Mouse (Mus musculus) neural tube, embryonic 12.5 days (tissue): Measurements from ENCODE around the gene Mrc2. TPM values are rescaled to one million over a fixed set of nuclear protein-coding genes. Genes with fewer than 3 reads are reported as not detected.

Source experiments
- ATAC-seq: fragments of 200-750 bp; cut with Nextera tagmentation; 2 replicates; pipeline ENCODE4 v1.8.0; 2017; ENCODE audit warnings: low read depth, mild to moderate bottlenecking, moderate TSS enrichment, moderate library complexity; ENCODE audit not compliant: low FRiP score
- H3K27ac ChIP-seq: fragments of 300-500 bp; sonication (generic); 2 replicates; pipeline ENCODE4 v1.5.1; 2016
- H3K27me3 ChIP-seq: fragments of 300-500 bp; sonication (generic); replicated peaks from 2 replicates; pipeline ENCODE4 v1.6.1; 2016; ENCODE audit warnings: mild to moderate bottlenecking
- H3K36me3 ChIP-seq: fragments of 300-500 bp; sonication (generic); 2 replicates; pipeline ENCODE4 v1.6.1; 2016; ENCODE audit warnings: mild to moderate bottlenecking
- H3K4me1 ChIP-seq: fragments of 300-500 bp; sonication (generic); 2 replicates; pipeline ENCODE4 v1.6.1; 2016
- H3K4me2 ChIP-seq: fragments of 300-500 bp; sonication (generic); replicated peaks from 2 replicates; pipeline ENCODE4 v1.6.1; 2016; ENCODE audit warnings: mild to moderate bottlenecking
- H3K4me3 ChIP-seq: fragments of 300-500 bp; sonication (generic); 2 replicates; pipeline ENCODE4 v1.5.1; 2016
- H3K9ac ChIP-seq: fragments of 300-500 bp; sonication (generic); 2 replicates; pipeline ENCODE4 v1.6.1; 2016; ENCODE audit warnings: mild to moderate bottlenecking
- H3K9me3 ChIP-seq: fragments of 300-500 bp; sonication (generic); 2 replicates; pipeline ENCODE4 v1.6.1; 2016; ENCODE audit warnings: mild to moderate bottlenecking
- WGBS: fragments of 180-500 bp; shearing (Covaris S2); methylation state at CpG from one replicate; pipeline ENCODE4 v1.1.7; 2016; 5-methylcytosine and 5-hydroxymethylcytosine counted together
- polyA plus RNA-seq: library from polyadenylated mRNA; unstranded; fragments of >200 nt; fragmentation: Nextera tagmentation; extraction: Ambion mirVana; gene quantifications from 2 replicates; pipeline ENCODE4 v1.2.1, GENCODE M21; 2016

The Mrc2 gene
- polyA plus RNA-seq, 1 experiment from 2014 or later = 11.3 TPM

GRCm38 (mm10) chr11:105356301-105356700 lies 63.9 kb downstream of the Mrc2 start:
- no peaks in the 10 kb centered on the region for H3K36me3 ChIP-seq
- 77% methylated on average over 7 of the region's 7 CpGs for WGBS
- H3K4me1 ChIP-seq = 0 out of 2 replicates have a peak, but pooled peaks cover 4% of the 10 kb centered on the region
- no peak overlapping the region for H3K27ac ChIP-seq
- no peak for ATAC-seq
- peaks cover under 1% of the 10 kb centered on the region; the same call in 1 of the 2 replicates for H3K27me3 ChIP-seq
- H3K4me3 ChIP-seq = no peak overlapping the region
- H3K9ac ChIP-seq = no peak overlapping the region
- no peak overlapping the region for H3K4me2 ChIP-seq
- no peaks in the 10 kb centered on the region for H3K9me3 ChIP-seq

- Histone ChIP-seq H3K36me3 (no peaks in the 10 kb centered on the region), H3K27me3 (peaks cover 8% of the 10 kb centered on the region; the same call in 1 of the 2 replicates), H3K9me3 (no peaks in the 10 kb centered on the region), H3K9ac (no peak overlapping the region), H3K4me3 (no peak overlapping the region), H3K4me1 (peaks cover 26% of the 10 kb centered on the region), H3K27ac (no peak overlapping the region), H3K4me2 (no peak overlapping the region; the same call in 1 of the 2 replicates)
- WGBS = 87% methylated on average over 4 of the region's 4 CpGs
- ATAC-seq = no peak
Measured at GRCm38 (mm10) chr11:105362041-105362765, 69.8 kb downstream of the Mrc2 start.

GRCm38 (mm10) chr11:105362946-105363597 lies 70.6 kb downstream of the Mrc2 start:
- Histone ChIP-seq H3K9me3 (no peaks in the 10 kb centered on the region), H3K4me1 (peaks cover 26% of the 10 kb centered on the region), H3K27me3 (peaks cover 8% of the 10 kb centered on the region; the same call in 1 of the 2 replicates), H3K4me3 (peak overlapping the region; percentile 52), H3K27ac (no peak overlapping the region; the same call in 1 of the 2 replicates), H3K9ac (peak overlapping the region; percentile 72), H3K36me3 (no peaks in the 10 kb centered on the region), H3K4me2 (peak overlapping the region; percentile 84)
- 2% methylated on average over 40 of the region's 40 CpGs for WGBS
- ATAC-seq = peak; percentile 80

GRCm38 (mm10) chr11:105363598-105364385 lies 71.3 kb downstream of the Mrc2 start:
- H3K9me3 ChIP-seq = no peaks in the 10 kb centered on the region
- peak overlapping the region; percentile 52 for H3K4me3 ChIP-seq
- H3K4me2 ChIP-seq = peak overlapping the region; percentile 84
- ATAC-seq = peak; percentile 55; the same call in 1 of the 2 replicates
- H3K27me3 ChIP-seq = peaks cover 8% of the 10 kb centered on the region; the same call in 1 of the 2 replicates
- peaks cover 26% of the 10 kb centered on the region for H3K4me1 ChIP-seq
- no peaks in the 10 kb centered on the region for H3K36me3 ChIP-seq
- peak overlapping the region; percentile 72 for H3K9ac ChIP-seq
- 19% methylated on average over 12 of the region's 12 CpGs for WGBS
- no peak overlapping the region for H3K27ac ChIP-seq

- no peaks in the 10 kb centered on the region for H3K36me3 ChIP-seq
- WGBS = 4% methylated on average over 12 of the region's 12 CpGs
- H3K4me2 ChIP-seq = peak overlapping the region; percentile 84
- peak overlapping the region; percentile 6; the same call in 1 of the 2 replicates for H3K27ac ChIP-seq
- H3K4me3 ChIP-seq = peak overlapping the region; percentile 11
- H3K9ac ChIP-seq = peak overlapping the region; percentile 33
- H3K4me1 ChIP-seq = peaks cover 26% of the 10 kb centered on the region
- H3K27me3 ChIP-seq = peaks cover 8% of the 10 kb centered on the region; the same call in 1 of the 2 replicates
- no peak for ATAC-seq
- H3K9me3 ChIP-seq = no peaks in the 10 kb centered on the region
Measured at GRCm38 (mm10) chr11:105364386-105365065, 72.1 kb downstream of the Mrc2 start.

- H3K4me2 ChIP-seq = peak overlapping the region; percentile 84
- H3K27ac ChIP-seq = no peak overlapping the region
- H3K9me3 ChIP-seq = no peaks in the 10 kb centered on the region
- peaks cover 8% of the 10 kb centered on the region; the same call in 1 of the 2 replicates for H3K27me3 ChIP-seq
- H3K36me3 ChIP-seq = no peaks in the 10 kb centered on the region
- WGBS = 79% methylated on average over 3 of the region's 3 CpGs
- peaks cover 26% of the 10 kb centered on the region for H3K4me1 ChIP-seq
- ATAC-seq = no peak
- H3K4me3 ChIP-seq = no peak overlapping the region
- no peak overlapping the region for H3K9ac ChIP-seq
Measured at GRCm38 (mm10) chr11:105365611-105366010, 73.2 kb downstream of the Mrc2 start.

GRCm38 (mm10) chr11:105366051-105366450 lies 73.6 kb downstream of the Mrc2 start:
- Histone ChIP-seq H3K27me3 (peaks cover 8% of the 10 kb centered on the region; the same call in 1 of the 2 replicates), H3K9me3 (no peaks in the 10 kb centered on the region), H3K9ac (no peak overlapping the region), H3K4me3 (no peak overlapping the region), H3K4me2 (no peak overlapping the region), H3K27ac (no peak overlapping the region), H3K36me3 (no peaks in the 10 kb centered on the region), H3K4me1 (peaks cover 26% of the 10 kb centered on the region)
- WGBS = 86% methylated on average over 3 of the region's 4 CpGs
- no peak for ATAC-seq

- ATAC-seq = no peak
Measured at GRCm38 (mm10) chr11:105367163-105367562, 74.7 kb downstream of the Mrc2 start.

GRCm38 (mm10) chr11:105368833-105369232 lies 76.4 kb downstream of the Mrc2 start:
- Histone ChIP-seq H3K9me3 (no peaks in the 10 kb centered on the region), H3K4me2 (no peak overlapping the region), H3K27ac (no peak overlapping the region), H3K9ac (no peak overlapping the region), H3K27me3 (no peaks in the 10 kb centered on the region), H3K36me3 (no peaks in the 10 kb centered on the region), H3K4me3 (no peak overlapping the region), H3K4me1 (peaks cover 18% of the 10 kb centered on the region)
- WGBS = 91% methylated on average over 5 of the region's 5 CpGs
- no peak for ATAC-seq

More at GRCm38 (mm10) chr11:105367163-105367562, 74.7 kb downstream of the Mrc2 start:
- Histone ChIP-seq H3K4me3 (no peak overlapping the region), H3K27me3 (no peaks in the 10 kb centered on the region), H3K4me2 (no peak overlapping the region), H3K9me3 (no peaks in the 10 kb centered on the region), H3K27ac (no peak overlapping the region), H3K36me3 (no peaks in the 10 kb centered on the region), H3K9ac (no peak overlapping the region), H3K4me1 (peaks cover 26% of the 10 kb centered on the region)
- 92% methylated on average over 3 of the region's 3 CpGs for WGBS

GRCm38 (mm10) chr11:105369526-105370386 lies 77.3 kb downstream of the Mrc2 start:
- WGBS = 86% methylated on average over 13 of the region's 13 CpGs
- H3K4me1 ChIP-seq = peaks cover 9% of the 10 kb centered on the region

GRCm38 (mm10) chr11:105371818-105372217 lies 79.4 kb downstream of the Mrc2 start:
- no peak overlapping the region for H3K27ac ChIP-seq
- H3K27me3 ChIP-seq = no peaks in the 10 kb centered on the region
- 86% methylated on average over 9 of the region's 9 CpGs for WGBS
- no peak overlapping the region for H3K4me3 ChIP-seq
- no peaks in the 10 kb centered on the region for H3K9me3 ChIP-seq
- no peak overlapping the region for H3K4me2 ChIP-seq
- H3K9ac ChIP-seq = no peak overlapping the region
- no peaks in the 10 kb centered on the region for H3K4me1 ChIP-seq
- no peaks in the 10 kb centered on the region for H3K36me3 ChIP-seq
- no peak for ATAC-seq

More at GRCm38 (mm10) chr11:105369526-105370386, 77.3 kb downstream of the Mrc2 start:
- H3K27ac ChIP-seq = no peak overlapping the region
- no peak for ATAC-seq
- H3K9me3 ChIP-seq = no peaks in the 10 kb centered on the region
- no peak overlapping the region for H3K4me3 ChIP-seq
- H3K4me2 ChIP-seq = no peak overlapping the region
- H3K9ac ChIP-seq = no peak overlapping the region
- no peaks in the 10 kb centered on the region for H3K27me3 ChIP-seq
- H3K36me3 ChIP-seq = no peaks in the 10 kb centered on the region
